ENCODE assay signal across 25 mouse cellular contexts in the genomic region with DNA sequence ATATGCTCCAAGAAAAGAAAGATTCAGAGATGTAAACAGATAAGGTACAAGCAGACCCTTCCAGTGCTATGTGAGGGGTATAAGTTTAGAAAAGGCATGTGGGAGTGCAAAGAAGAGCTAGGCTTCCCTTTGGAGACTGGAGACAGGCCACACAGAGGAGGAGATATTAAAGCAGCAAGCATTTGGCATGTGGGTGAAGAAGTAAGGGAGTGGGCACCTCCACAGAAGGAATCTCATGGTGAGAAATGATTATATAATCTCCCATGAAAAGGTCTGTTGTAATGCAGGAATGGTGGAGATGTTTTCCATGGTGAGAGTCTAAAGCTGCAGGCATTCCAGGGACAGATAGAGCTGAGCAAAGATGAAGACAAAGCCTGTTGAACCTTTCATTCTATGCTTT.
DNase-seq lines count a peak whose midpoint lies in the region; ATAC-seq and TF ChIP-seq lines count a peak whose summit lies in the region.
"Had no signal": no experiment of that assay in that cellular context is flagged by ENCODE, and none has a peak within 500 bp of the region (broad histone marks: within the 10 kb centered on the region; RNA-seq: fewer than 3 reads in every experiment).

No protein-coding gene starts in this region.

- intact Hi-C loops in left cerebral cortex, postnatal 4 days (cut with DNase I) = no loop called here
- intact Hi-C loops in left cerebral cortex, adult 2 months (cut with DNase I) = loop anchor here (5.0 kb wide), 2 partner anchors 108 to 287 kb away; no protein-coding TSS in a partner anchor

- H3K4me1 ChIP-seq in midbrain, postnatal 0 days (ENCODE audit: insufficient read depth, low read length) = no peaks in the 10 kb centered on the region
- H3K4me1 ChIP-seq in forebrain, embryonic 15.5 days = no peaks in the 10 kb centered on the region
- H3K4me1 ChIP-seq: embryonic facial prominence, embryonic 12.5 days; forebrain, embryonic 13.5 days; heart, embryonic 15.5 days; hindbrain, embryonic 13.5 days; liver, embryonic 13.5 days; midbrain, embryonic 12.5 days had no signal

- no peak for TF ChIP-seq CTCF in left cerebral cortex, adult 2 months (IDR thresholded peaks at IDR 0.05)
- TF ChIP-seq CTCF in midbrain, postnatal 0 days (IDR thresholded peaks at IDR 0.05) = no peak

- peak overlapping the region; percentile 81 for H3K27ac ChIP-seq in left cerebral cortex, adult 2 months
- no peak overlapping the region for H3K27ac ChIP-seq in midbrain, postnatal 0 days (ENCODE audit: low read depth, low read length)
- no peak overlapping the region for H3K27ac ChIP-seq in forebrain, embryonic 15.5 days (replicated peaks)
- H3K27ac ChIP-seq: embryonic facial prominence, embryonic 12.5 days; forebrain, embryonic 13.5 days; heart, embryonic 15.5 days; hindbrain, embryonic 13.5 days; kidney, postnatal 0 days; liver, embryonic 13.5 days; midbrain, embryonic 12.5 days had no signal

- no peak overlapping the region for H3K4me3 ChIP-seq in left cerebral cortex, adult 2 months
- H3K4me3 ChIP-seq in midbrain, postnatal 0 days (ENCODE audit: low read depth, low read length) = no peak overlapping the region
- H3K4me3 ChIP-seq in forebrain, embryonic 15.5 days = no peak overlapping the region
- H3K4me3 ChIP-seq: embryonic facial prominence, embryonic 12.5 days; erythroblast, embryonic 14.5 days; forebrain, embryonic 13.5 days; heart, embryonic 15.5 days; hindbrain, embryonic 13.5 days; liver, embryonic 13.5 days; midbrain, embryonic 12.5 days had no signal

- H3K9me3 ChIP-seq in midbrain, postnatal 0 days (ENCODE audit: low read length) = no peaks in the 10 kb centered on the region
- no peaks in the 10 kb centered on the region for H3K9me3 ChIP-seq in forebrain, embryonic 15.5 days
- H3K9me3 ChIP-seq: embryonic facial prominence, embryonic 12.5 days; forebrain, embryonic 13.5 days; heart, embryonic 15.5 days; hindbrain, embryonic 13.5 days; liver, embryonic 13.5 days; midbrain, embryonic 12.5 days had no signal

- H3K27me3 ChIP-seq in midbrain, postnatal 0 days (ENCODE audit: insufficient read depth, low read length) = no peaks in the 10 kb centered on the region
- no peaks in the 10 kb centered on the region for H3K27me3 ChIP-seq in forebrain, embryonic 15.5 days
- H3K27me3 ChIP-seq: embryonic facial prominence, embryonic 12.5 days; forebrain, embryonic 13.5 days; heart, embryonic 15.5 days; hindbrain, embryonic 13.5 days; liver, embryonic 13.5 days; midbrain, embryonic 12.5 days had no signal

- ATAC-seq in midbrain, postnatal 0 days (ENCODE audit: low FRiP score) = no peak
- ATAC-seq in forebrain, embryonic 15.5 days (replicated peaks) = no peak
- ATAC-seq: forebrain, embryonic 13.5 days had no signal

- H3K4me2 ChIP-seq in midbrain, postnatal 0 days (ENCODE audit: low read depth, low read length, poor library complexity, severe bottlenecking) = no peak overlapping the region
- H3K4me2 ChIP-seq in forebrain, embryonic 15.5 days (replicated peaks) = no peak overlapping the region
- H3K4me2 ChIP-seq: embryonic facial prominence, embryonic 12.5 days; forebrain, embryonic 13.5 days; heart, embryonic 15.5 days; hindbrain, embryonic 13.5 days; liver, embryonic 13.5 days; midbrain, embryonic 12.5 days had no signal

- H3K9ac ChIP-seq in midbrain, postnatal 0 days (replicated peaks; ENCODE audit: low read length, poor library complexity, severe bottlenecking) = no peak overlapping the region
- no peak overlapping the region for H3K9ac ChIP-seq in forebrain, embryonic 15.5 days (replicated peaks)
- H3K9ac ChIP-seq: embryonic facial prominence, embryonic 12.5 days; forebrain, embryonic 13.5 days; heart, embryonic 15.5 days; hindbrain, embryonic 13.5 days; liver, embryonic 13.5 days; midbrain, embryonic 12.5 days had no signal

- no peaks in the 10 kb centered on the region for H3K36me3 ChIP-seq in midbrain, postnatal 0 days (ENCODE audit: insufficient read depth, low read length)
- no peaks in the 10 kb centered on the region for H3K36me3 ChIP-seq in forebrain, embryonic 15.5 days
- H3K36me3 ChIP-seq: embryonic facial prominence, embryonic 12.5 days; heart, embryonic 15.5 days; hindbrain, embryonic 13.5 days; liver, embryonic 13.5 days; midbrain, embryonic 12.5 days had no signal

- DNase-seq in left cerebral cortex, adult 18-20 months (ENCODE audit: low spot score in 2 of 2) = peak; percentile 43 to 62
- no peak for DNase-seq in left cerebral cortex, postnatal 4 days
- DNase-seq in frontal cortex, postnatal 14 days (ENCODE audit: low spot score in 2 of 2) = peak; percentile 5 to 10
- DNase-seq in left cerebral cortex, adult 2 months (ENCODE audit: extremely low spot score in 1 of 2, low spot score in 2 of 2) = peak in 1 of 2 experiments; percentile 26
- peak; percentile 37 for DNase-seq in right cerebral cortex, postnatal 25 days
- no peak for DNase-seq in midbrain, postnatal 0 days (ENCODE audit: low spot score)
- no peak for DNase-seq in spleen, postnatal 10 days (ENCODE audit: low spot score in 2 of 2)
- DNase-seq: adrenal gland, adult 2 months; cerebellum, adult 11-12 months; cerebellum, postnatal 14 days; gastrocnemius, postnatal 36 days; heart, postnatal 36 days; kidney, adult 11 months; liver, embryonic 13.5 days; lung, adult 2 months; lung, postnatal 14 days; thymus, postnatal 14 days had no signal

Comparison
In these comparisons a context has a peak if more than half of its experiments do, and no peak if none do; other contexts are left out.
1. DNase-seq: peak in left cerebral cortex, adult 18-20 months (2 of 2), frontal cortex, postnatal 14 days (2 of 2) and right cerebral cortex, postnatal 25 days (single experiment); none in left cerebral cortex, postnatal 4 days (single experiment), midbrain, postnatal 0 days (single experiment) and spleen, postnatal 10 days (0 of 2).